Mouse (Mus musculus) c-Kit-positive CD71-positive TER-119-positive erythroid progenitor cells, embryonic 14.5 days (primary cell): Measurements from ENCODE around the gene Upf2.

Experiments
- DNase-seq: peaks from one replicate; pipeline ENCODE4 v3.0.0-alpha.2; 2013; ENCODE audit warnings: low spot score

Gene Upf2

DNA sequence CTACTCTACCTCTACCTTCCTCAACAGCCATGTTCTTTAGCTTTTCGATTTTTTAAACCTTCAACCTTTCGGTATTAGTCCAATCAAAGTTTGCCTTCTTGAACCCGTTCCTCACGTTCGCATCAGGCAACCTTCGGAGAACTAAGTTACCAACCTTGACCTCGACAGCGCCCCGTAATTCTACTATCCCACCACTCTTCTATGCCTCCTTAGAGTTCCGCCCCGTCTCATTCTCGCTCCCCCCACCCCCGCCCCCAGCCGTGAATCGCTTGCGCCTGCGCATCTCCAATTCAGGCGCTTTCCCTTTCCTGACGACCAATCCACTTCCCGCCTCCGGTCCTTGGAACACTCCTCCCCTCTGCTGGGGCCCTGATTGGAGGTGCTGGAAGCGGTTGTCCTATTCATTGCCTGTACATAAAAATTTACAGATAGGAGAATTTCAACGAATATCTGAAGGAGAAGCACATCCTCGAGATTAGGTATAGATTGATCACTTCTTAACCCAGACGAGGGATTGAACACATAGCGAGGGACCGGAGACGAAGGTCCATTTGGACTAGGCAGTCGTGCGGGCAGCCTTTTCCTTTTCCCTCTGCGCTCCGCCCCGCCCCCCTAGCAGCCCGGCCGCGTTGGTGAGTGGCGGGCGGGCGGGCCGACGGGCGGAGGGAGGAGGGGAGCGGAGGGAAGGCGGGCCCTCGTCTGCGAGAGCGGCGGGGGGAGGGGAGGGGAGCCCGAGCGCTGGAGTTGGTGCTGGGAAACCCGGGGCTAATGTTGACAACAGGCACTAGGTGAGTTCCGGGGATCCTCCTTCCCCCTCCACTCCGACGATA is at the start of gene Upf2:
TSS of gene Upf2 (plus strand) at position 704 of the 830 bp plus-strand sequence.
- DNase-seq, result peak; percentile 96

DNA sequence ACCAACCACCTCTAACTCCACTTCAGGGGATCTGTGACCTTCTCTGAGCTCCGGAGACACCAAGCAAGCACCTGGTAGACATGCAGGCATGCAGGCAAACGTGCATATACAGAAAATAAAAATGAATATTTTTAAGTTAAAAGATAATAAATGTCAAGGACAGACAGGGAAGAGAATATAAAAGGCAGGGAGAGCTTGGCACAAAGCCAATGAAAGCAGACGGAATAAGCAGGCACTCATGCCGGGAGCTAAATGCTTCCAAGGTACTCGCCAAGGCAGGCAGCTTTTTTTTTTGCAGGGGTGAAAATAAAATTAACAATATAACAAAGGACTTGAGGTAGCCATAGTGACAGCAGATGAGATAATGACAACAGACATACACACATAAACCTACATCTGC is 45.2 kb upstream of the Upf2 start:
- DNase-seq, result no peak

DNA sequence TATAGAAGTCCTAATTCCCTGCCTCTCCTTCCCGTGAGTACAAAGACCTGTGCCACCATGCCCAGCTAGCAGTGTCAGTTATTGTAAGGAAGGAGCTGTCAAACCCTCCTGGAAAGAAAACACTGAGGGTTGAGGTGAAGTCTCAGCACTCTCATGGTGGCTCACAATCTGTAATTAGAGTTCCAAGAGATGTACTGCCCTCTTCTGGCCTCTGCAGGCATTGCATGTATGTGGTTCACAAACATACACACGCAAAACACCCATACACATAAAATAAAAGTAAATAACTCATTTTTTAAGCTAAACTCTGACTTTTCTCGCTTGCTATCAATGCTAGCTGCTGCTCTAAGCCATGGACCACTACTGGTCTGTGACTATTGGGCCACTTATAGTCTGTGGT is 44.6 kb upstream of the Upf2 start:
- DNase-seq, result peak; percentile 63

DNA sequence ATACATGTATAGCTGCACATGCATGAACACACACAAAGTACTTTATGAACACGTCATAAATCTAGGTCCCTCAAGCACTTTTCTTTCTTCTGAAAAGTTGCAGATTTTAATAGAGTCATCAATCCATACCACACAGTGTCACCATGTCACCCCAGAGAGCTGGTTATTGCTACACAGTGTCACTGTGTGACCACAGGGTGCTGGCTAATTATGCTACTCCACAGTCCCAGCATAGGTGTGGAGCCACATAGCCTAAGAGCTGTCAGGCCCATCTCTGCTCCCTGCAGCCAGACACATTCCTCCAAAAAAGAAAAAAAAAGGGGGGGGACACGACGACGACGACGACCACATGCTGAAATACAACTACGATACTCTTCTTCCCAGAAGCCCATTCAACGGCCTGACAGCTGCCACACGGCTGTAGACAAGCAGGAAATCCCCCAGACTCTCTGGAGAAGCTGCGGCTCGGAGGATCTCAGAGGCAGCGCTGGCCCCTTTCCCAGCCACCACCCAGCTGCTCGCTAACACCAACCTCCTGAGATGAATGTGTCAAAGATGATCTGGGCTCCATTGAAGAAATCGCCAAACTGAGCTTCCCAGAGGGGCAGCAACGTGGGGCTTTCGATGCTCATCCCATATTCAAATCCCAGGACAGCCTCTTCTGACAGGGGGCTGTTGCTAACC is 39.8 kb upstream of the Upf2 start:
- DNase-seq, result no peak

DNA sequence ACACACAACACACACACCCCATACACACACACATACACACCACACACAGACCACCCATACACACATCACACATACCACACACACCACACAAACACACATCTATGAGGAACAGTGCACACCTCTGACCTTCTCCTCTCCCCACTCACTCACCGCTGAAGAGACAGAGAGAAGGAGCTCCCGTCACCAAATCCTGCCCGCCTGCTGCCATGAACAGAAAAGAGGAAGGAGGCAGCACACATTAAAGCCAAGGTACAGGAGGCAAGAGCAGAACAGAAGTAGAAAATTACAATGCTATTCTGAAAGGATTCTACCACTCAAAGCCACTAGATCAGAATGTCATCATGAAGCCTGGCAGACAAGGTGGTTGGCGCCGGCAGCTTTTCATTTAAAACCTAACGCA is 28.4 kb upstream of the Upf2 start:
- no peak for DNase-seq

DNA sequence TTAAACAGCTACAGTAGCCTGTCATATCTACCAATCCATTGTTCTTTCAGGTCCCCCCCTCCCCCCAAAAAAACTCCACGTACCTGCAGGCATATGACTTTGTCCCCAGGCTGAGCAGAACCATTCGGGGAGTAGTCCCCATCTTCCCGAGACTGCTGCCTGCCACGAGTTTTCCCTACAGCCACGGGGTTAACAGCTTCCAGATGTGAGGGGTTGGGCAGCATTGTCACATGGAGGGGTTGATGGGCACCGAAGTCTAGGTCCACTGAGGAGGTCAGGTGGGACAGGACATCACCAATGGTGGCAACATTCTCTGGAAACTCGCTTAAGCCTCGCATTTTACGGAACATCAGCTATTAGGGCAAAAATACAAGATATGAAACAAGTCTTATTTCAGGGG is 27.5 kb upstream of the Upf2 start:
- DNase-seq, result no peak

DNA sequence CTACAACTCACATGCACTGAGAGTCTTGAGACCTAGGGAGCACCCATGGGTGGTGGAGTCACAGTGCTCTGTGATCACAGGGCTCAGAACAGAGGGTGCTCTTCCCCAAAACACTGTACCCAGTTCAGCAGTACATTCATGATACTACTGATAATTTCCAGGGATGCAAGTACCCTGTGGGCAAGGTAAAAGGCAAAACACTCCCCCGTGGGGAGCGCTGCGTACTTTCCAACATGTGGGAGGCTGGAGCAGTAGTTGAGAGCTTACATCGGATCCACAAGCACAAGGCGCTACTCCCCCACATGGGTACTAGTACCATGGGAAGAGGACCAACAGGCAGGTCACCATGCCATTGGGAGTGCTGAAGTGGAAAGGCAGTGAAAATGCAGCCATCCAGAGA is 23.8 kb upstream of the Upf2 start:
- no peak for DNase-seq

DNA sequence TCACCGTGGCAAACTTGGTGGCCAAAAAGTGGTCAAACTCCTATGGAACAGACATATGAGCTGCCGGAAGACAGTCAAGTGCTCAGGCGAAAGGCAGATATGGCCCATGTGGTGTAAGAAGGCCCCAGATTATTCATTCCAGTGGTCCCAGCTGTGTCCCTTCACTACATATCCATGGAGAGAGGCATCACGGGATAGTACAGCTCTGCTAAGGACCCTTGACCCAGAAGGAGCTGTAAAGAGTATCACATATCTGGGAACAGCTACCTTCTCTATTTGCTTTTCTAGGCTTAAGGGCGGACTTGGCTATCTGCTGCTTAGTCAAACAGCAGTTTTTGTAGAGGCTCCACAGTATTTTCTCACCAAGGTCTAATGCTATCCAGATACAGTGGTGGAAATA is 21.5 kb upstream of the Upf2 start:
- no peak for DNase-seq

DNA sequence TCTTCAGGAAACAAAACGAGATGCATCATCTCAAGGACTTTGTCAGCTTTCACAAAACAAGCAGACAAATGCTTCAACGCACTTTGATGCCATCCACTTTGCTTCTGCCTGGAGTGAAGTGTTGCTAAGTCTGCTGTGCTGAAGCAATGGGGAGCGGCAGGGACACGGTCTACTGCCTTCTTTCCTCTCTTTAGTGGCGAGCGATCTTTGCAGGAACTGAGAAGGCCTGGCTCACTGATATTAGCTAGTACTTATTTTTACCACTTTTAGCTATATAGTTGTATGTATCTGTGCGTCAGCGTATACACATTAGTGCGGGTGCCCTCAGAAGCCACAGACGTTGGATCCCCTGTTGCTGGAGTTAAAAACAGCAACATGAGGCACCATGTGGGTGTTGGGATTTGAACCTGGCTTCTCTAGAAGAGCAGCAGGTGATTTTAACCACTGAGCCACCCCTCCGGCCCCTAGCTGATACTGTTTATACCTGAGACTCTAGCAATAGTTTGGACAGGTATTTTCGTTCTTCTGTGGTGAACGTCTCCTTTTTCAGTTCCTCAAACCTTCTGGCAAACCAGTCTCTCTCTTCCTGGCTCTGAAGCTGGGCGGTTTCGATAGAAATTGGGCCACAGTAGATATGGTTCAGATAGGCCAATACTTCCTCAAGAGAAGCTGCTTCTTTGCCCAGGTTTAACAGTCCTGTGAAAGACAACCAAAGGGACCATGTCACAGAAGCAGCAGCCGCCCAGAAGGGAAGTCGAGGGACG is 20.8 kb upstream of the Upf2 start:
- no peak for DNase-seq

DNA sequence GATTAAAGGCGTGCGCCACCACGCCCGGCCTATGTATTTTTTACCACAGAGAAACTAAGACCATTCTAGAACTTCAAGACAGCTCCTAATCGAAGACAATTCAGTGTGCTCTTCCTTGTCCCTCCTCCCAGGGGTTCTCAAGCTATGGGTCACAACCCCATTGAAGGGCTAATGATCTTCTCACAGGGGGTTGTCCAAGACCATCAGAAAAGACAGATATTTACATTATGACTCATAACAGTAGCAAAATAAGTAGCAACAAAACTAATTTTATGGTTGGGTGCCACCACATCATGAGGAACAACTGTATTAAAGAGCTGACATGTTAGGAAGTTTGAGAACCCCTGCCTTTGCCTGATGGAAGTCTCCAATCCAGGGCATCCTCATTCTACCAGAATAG is 19.3 kb upstream of the Upf2 start:
- DNase-seq, result no peak

DNA sequence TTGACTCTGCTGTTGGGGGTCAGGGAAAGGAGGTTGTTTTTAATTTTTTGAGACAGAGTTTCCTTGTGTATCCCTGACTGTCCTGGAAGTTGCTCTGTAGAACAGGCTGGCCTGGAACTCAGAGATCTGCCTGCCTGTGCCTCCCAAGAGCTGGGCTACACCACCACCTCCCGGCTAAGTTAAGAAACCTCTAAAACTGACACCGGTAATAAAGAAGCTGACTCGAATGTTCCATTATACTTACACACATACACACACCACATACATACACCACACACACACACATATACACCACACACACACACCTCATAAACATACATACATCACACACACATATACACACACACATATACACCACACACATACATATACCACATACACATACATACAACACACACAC is 16.3 kb upstream of the Upf2 start:
- no peak for DNase-seq

DNA sequence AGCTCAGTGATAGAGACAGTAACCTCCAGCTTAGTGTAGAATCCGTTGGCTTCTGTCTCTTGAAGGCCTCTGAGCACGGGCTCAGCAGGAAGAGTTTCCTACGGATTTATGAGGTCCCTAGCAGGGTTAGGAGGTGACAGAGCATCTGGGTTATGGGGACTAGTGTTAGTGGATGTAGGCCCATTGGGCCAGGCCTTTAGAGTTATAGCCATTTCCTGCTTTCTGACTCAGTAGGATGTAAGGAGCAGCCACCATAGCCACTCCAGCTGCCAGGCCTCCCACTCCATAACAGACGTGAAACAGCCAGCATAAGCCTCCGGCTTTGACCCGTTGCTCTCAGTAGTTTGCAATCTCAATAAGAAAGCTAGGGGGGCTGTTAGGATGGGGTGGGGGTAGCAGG is 15.2 kb upstream of the Upf2 start:
- DNase-seq, result no peak

DNA sequence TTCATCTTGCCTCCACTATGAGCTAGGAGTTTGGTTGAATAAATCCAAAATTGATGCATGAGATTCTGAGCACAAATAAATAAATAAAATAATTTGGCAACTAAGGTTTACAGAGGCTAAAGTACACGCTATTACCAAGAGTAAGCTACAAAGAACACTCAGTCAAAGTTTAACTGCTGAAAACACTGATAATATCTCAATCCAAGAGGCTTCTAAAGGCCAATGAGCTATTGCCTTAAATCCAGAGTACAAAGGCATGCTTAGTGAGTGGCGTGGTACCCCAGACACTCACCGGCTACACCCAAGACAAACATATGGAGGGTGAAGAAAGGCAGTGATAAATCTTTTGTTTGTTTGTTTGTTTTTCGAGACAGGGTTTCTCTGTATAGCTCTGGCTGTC is 14.7 kb upstream of the Upf2 start:
- DNase-seq, result no peak

DNA sequence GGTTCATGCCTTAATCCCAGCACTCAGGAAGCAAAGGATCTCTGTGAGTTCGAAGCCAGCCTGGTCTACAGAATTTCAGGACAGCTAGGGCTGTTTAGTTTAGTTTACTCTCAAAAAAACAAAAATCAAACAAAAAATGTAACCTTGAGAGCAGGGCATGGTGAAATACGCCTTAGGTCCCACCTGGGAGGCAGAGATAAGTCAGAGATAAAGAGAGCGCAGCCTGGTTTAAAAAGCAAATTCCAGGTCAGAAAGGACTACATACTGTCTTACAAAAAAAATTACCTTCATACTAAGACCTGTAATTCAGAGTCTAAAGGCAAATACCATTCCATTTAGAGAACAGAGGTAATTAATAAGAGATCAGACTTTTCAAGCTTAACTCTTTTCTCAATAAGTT is 11.9 kb upstream of the Upf2 start:
- no peak for DNase-seq

DNA sequence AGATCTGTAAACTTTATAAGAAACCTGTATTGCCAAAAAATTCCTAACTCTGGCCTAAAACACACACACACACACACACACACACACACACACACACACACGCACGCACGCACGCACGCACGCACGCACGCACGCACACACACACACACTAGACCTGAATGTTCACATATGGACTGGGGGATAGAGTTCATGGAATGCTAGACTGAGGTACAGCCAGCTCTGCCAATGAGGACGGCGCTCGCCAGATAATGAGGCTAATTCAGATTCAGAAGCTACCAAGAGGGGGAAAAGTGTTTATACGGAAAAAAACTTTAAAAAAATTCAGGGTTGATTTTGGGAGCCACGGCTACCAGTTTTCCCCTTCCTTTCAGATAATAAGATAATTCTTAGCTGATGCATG is 11.4 kb upstream of the Upf2 start:
- DNase-seq, result no peak

DNA sequence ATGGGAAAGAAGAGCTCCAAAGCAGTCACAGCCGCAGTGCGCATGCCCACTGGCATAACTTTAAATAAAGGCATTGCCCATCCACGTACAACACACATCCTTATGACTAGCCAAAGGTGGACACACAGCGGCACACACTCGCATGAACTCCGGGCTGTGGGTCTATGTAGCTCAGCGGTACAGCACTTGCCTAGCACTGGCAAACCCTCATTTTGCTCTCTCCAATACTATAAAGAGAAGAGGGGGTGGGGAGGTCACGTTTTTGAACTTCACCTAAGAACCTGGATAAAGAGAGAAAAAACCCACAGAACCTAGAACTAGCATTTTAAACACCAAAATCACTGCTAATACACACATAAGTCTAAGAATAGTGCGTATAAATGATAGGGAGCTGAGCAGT is 10.3 kb upstream of the Upf2 start:
- DNase-seq, result no peak

DNA sequence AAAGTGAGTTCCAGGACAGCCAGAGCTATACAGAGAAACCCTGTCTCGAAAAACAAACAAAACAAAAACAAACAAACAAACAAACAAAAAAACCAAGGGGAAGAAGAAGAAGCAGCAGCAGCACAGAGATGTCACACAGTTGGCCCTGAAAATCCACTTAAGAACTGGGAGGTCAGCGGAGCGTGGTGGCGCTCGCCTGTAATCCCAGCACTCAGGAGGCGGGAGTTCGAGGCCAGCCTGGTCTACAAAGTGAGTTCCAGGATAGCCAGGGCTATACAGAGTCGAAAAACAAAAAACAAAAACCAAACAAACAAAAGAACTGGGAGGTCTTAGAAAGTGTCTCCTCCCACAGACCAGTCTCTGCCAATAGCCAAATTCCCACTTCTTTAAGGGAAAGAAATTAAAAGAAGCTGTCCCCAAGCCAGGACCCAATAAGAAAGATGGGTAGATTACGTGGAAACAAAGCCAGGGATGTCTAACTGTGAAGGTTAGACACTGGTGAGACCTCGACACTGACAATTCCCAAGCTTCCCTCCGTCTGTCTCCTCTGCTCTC is 9.3 kb upstream of the Upf2 start:
- DNase-seq, result no peak

DNA sequence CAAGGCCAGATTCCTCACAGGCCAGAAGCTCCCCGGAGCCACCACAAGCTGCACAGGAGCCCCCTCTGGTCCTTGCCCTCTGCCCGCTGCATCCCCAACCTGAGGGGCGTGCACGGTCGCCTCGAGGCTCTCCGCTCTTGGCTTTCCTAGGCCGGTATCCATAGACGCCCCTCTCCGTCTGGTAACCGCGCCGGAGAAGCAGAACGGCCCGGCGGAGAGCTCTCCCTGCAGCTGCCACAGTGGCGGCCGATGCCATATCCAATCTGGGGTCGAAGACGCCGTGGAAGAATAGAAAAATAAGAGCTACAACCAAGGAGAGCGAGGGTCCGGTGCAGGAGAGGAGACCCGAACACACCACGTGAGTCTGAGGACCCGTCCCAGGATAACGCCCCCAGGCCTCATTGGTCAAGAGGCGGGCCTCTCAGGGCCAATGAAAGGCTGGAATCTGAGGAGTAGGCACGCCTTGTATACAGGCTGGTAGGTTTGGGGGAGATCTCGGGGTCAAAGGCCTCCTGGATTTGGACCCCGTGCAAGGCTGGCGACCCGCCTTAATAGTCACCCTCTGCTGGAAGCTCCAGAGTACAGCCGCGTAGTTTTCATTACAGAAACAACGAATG is 8.7 kb upstream of the Upf2 start, which contains the start of gene Dhtkd1:
TSS of gene Dhtkd1 (minus strand) at position 377 of the 617 bp plus-strand sequence.
- peak; percentile 57 for DNase-seq

DNA sequence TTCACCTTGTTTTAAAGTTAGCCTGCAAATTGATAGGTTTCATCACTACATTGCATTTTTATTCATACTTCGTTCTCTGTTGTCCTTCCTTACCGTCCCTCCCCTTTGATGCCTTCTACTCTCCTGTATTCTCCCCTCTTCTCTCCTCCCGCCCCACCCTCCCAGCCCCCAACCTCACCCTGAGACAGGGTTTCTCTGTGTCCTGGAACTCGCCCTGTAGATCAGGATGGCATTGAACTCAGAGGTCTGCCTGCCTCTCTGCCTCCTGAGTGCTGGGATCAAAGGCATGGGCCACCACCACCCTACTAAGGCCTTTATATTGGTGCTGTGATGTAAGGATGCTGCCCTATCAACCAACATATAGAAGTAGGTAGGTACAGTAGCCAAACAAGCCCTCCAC is 8.2 kb upstream of the Upf2 start:
- DNase-seq, result no peak

DNA sequence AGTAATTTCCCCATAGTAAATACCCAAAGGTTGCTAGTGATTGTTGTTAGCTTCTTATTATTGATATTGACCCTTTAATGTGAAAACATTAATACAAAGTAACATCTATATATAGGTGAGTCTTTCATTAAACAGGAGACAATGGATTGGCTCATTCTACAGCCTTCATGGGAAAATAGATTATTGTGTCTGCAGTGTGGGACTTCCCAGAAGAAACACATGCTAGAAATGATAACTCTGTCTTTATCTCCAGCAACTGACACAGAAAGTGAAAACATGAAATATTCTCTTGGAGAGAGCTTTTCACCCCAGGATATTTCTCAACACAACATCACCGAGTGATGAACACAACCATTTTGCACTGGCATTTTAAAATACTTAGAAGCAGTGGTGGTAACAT is 5.6 kb upstream of the Upf2 start:
- peak; percentile 60 for DNase-seq

DNA sequence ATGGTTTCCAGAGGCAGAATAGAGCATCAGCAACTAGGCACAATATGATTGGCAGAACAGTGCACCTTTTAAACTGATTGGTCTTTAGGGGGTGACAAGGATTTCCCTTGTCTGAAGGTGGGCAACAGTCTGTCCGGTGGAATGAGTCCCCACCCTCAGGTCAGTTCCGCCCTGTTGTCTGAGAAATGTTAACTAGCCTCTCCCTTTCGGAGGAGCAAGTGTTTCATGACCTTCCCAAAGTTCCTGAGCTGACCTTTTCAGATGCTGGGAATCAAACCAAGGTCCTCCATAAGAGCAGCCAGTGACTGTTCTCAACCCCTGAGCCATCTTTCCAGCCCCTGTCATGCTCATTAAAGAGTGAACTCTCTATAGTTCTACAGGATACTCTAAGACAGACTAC is 4.4 kb upstream of the Upf2 start:
- DNase-seq, result no peak

DNA sequence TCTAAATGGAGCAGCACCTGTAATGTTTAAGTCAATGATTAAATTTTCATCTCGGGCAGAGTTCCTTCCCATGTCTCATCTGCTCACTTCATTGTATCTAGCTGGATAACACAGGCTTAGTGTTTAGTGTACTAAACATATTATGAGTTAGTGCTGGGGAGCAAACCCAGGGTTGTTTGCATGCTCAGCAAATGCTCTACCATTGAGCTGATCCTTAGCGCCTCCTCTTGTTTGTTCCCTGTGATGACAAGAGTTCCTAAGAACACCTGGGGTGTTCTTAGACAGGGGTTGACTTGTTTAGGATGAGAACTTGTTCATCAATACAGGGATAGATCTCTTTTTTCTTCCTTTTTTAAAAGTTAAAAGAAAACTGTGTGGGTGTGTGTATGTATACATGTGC is 2.3 kb upstream of the Upf2 start:
- DNase-seq, result no peak
